Mouse (Mus musculus) T-helper 1 cell (primary cell): ENCODE measurements around the gene Rnf141.

Experiments used
- in situ Hi-C: fragments of 300-600 bp; cut with MboI, MseI; formaldehyde crosslinking; loops from one replicate; pipeline ENCODE4 v1.15.1; 2025; ENCODE audit warnings: high pct_unique_total_duplicates

Gene Rnf141

DNA sequence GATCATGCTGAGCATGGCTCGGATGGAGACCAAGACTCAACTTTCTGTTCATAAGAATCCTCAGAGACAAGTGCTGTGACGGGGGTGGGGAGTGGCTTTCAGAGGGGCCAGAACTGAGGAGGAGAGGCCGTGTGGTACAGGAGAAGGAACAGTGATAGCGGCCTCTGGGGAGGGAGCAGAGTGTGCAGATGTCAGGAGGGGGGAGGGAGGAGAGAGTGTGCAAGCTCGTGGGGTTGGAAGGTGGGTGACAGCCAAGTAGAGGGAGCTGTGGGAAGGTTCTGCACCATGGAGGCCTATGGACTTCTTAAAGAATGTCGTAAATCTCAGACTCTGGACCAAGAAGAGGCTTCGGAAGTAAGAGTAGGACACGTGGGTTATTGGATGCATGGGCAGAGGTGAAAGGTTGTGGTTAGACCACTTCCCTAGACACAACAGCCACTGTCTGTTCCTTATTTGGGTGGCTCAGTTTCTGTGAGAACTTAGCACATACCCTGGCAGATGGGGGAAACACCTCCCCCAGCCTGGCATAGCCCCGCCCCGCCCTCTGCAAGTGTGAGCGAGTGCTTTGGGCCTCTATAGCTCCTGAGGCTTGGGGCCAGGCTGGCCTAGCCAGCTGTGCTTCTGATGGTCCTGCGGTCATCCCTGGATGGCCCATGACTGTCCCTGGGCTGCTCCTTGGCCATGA lies 47.7 kb downstream of the Rnf141 start:
- in situ Hi-C loops, result no loop called here

- in situ Hi-C loops, result no loop called here
Measured at GRCm38 (mm10) chr7:110794722-110795121, 49.5 kb downstream of the Rnf141 start.

- in situ Hi-C loops, result no loop called here
Measured at GRCm38 (mm10) chr7:110792834-110793233, 51.4 kb downstream of the Rnf141 start.

- in situ Hi-C loops, result no loop called here
Measured at GRCm38 (mm10) chr7:110792201-110792600, 52.1 kb downstream of the Rnf141 start.

- in situ Hi-C loops, result no loop called here
Measured at GRCm38 (mm10) chr7:110790878-110791277, 53.4 kb downstream of the Rnf141 start.

DNA sequence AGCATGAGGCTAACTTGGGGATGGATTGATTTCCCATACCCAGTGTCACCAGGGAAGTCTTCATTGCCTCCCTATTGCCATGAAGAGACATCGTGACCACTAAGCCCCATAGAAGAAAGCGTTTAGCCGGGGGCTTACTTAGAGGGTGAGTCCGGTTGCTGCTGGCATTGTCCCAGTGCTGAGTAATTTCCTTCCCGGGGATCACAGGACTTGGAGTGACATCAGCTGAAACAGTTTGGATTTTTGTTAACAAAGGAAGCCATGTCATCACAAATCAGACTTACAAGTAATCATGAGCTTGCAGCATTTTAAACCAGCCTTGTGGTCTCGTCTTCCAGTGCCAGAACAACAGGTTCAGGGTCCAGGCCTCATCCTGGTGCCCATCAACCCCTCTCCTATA lies 56.9 kb downstream of the Rnf141 start:
- in situ Hi-C loops, result no loop called here

DNA sequence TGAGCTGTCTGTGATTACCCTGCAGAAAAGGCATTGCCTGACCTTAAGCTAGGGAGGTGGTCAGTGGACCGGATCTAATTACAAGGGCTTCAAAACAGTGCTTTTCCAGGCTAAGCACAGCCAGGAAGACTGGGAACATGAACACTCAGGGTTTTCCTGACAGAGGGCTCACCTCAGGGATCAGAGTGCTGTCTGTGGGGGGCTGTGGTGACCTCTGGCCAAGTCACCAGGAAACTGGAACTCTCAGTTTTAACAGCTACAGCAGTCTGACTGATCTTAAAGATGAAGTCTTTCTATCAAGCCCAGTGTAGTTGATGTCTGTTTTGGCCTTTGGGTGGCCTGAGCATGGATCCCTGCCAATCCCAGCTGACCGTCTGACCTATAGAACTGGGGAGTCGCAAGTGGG lies 58.5 kb downstream of the Rnf141 start:
- in situ Hi-C loops, result no loop called here

DNA sequence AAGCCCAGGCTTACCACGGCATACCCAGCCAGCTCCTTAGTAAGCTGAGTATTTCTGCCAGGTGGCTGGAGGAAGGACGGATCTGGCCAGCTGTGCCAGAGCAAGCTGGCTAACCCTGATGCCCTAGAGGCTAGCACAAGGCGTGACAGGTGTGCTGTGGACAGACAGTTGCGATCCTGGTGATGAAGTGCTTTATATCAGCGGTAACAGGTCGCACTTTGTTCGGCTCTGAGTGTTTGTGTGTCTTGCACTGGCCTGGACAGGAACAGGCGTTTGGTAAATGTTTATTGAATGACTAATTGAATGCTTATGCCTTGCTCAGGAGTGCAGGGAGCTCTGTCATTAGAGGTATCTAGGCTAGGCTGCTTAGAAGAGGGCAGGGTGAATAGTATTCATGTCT lies 59.3 kb downstream of the Rnf141 start:
- in situ Hi-C loops, result no loop called here

- in situ Hi-C loops, result no loop called here
Measured at GRCm38 (mm10) chr7:110782845-110783478, 61.3 kb downstream of the Rnf141 start.

- in situ Hi-C loops, result no loop called here
Measured at GRCm38 (mm10) chr7:110782135-110782534, 62.1 kb downstream of the Rnf141 start.

- in situ Hi-C loops, result no loop called here
Measured at GRCm38 (mm10) chr7:110781231-110781711, 63.0 kb downstream of the Rnf141 start.

DNA sequence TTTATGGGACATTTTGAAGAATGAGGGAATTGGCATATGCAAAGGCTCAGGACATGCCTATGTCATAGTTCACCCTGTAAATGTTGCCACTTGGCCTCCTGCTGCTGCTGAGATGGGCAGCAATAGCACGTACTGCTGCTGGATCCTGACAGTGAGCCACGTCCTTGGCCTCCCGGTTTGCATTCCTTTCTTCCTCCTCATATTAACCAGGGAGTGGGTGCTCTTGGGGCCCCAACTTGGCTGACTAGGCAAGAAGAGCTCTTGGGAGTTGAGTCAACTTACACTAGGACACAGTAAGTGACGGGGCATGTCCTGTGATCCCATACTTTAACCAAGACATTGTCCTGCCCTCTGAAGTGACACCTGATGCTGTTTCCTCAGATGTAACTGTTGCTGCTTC lies 63.7 kb downstream of the Rnf141 start:
- in situ Hi-C loops, result no loop called here

DNA sequence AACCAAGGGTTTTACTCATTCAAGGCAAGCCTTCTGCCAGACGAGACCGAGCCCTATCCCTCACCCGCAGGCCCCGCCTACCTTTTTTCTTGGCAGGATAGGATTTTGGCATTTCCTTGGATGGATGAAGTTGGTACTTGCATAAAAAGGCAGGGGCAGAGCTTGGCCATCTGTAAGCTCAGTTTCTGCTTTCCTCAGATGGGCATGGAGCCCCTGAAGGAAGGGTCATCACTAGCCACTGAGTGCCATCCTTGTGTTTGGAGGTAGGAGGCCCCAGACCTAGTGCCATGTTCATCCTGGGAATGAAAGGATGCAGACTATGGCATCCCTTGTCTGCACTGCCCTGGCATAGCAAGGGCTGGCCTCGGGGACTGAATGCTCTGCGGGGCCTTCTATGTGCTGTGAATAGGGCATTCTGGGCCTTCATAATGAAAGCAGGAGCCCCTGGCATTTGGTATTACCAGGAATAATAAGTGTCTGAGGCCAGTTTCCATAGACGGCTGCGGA lies 64.6 kb downstream of the Rnf141 start:
- in situ Hi-C loops, result no loop called here

- in situ Hi-C loops, result no loop called here
Measured at GRCm38 (mm10) chr7:110778933-110779332, 65.3 kb downstream of the Rnf141 start.

DNA sequence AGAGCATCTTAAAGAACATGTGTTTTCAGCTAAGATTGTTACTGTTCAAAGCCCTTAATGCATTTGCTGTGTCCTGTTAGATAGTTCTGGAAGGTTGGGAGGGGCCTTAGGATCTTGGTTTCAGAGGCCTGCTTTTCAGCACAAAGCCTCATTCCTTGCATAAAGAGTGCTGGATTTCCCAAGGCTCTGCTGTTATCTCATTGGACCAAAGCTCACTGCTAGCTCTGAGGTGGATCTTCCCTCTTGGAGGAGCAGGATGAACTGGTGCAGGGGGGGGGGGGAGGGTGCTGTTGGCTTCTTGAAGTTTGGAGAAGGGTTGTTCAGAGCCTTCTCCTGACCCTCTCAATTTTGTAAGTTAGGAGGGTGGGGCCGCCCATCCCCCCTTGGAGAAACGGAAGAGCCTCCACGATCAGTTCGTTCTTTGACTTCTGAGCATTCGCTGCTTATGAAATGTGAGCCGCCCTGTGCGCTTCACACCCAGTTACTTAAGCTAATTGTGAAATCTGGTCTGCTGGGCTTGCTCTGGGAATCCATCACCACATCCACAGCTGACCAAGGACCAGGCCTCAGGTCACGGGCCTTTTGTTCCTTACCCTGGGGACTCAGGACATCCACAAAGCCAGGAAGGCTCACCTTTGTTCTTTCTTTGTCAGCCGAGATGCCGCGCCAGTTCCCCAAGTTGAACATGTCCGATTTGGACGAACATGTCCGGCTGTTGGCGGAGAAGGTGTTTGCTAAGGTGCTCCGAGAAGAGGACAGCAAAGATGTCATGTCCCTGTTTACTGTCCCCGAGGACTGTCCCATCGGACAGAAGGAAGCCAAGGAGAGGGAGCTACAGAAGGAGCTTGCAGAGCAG lies 66.9 kb downstream of the Rnf141 start:
- in situ Hi-C loops, result no loop called here

- in situ Hi-C loops, result loop anchor here (25.0 kb wide), 1 partner anchor 1513 kb away; no protein-coding TSS in a partner anchor
Measured at GRCm38 (mm10) chr7:110774674-110775073, 69.6 kb downstream of the Rnf141 start.

- in situ Hi-C loops, result loop anchor here (25.0 kb wide), 1 partner anchor 1513 kb away; no protein-coding TSS in a partner anchor
Measured at GRCm38 (mm10) chr7:110774077-110774476, 70.2 kb downstream of the Rnf141 start.

DNA sequence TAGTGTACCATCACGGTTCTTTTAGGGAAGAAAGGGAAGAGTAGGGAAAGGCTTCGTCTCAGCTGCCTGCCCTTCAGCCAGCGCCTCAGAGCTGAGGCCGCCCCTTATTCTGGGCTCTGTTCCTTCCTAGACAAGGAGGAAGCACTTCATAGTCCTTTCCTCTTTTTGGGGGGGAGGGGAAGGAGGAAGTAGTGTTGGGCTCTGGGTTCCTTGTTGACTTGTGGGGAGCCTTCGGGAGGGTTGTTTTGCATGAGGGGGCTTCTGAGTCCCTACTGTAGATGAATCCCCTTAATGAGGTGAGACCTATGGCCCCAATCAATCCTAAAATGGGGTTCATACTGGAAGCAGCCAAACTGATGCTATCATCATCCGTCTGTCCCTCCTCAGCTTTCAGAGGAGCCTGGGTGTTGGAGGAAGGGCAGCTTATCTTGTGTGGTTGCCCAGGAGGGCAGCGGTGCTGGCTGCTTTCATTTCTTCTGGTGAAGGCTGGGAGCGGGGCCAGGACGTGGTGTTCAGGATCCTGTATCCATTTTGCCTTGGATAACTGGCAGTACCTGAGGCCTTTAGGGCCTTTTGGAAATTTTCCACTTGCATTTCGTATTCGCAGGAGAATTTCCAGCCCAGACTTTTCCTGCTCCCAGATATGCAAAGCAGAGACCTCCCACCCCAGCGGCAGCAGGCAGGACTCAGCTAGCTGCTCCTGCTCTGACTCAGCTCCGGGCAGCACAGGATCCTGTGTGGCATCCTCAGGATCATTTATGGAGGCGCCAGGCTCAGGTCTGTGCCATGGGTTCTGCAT lies 70.9 kb downstream of the Rnf141 start:
- in situ Hi-C loops, result loop anchor here (25.0 kb wide), 1 partner anchor 1514 kb away; no protein-coding TSS in a partner anchor

- in situ Hi-C loops, result loop anchor here (25.0 kb wide), 1 partner anchor 1515 kb away; no protein-coding TSS in a partner anchor
Measured at GRCm38 (mm10) chr7:110772343-110772742, 71.9 kb downstream of the Rnf141 start.

DNA sequence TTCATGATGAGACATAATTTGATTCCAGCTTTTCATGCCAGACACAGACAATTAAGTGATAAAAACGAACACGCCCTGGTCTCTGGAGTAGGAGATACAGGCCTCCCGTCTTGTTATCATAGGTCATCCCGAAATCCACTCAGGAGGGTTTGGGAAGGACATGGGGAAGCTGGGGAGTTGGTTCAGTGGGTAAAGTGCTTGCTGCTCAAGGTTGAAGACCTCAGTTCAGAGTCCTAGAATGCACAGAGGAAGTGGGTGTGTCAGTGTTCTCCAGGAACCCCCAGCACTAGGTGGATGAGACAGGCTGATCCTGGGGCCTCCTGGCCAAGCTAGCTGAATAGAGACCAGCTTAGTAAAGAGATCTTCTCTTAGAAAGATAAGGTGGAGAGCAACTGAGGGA lies 73.3 kb downstream of the Rnf141 start:
- in situ Hi-C loops, result loop anchor here (25.0 kb wide), 1 partner anchor 1516 kb away; no protein-coding TSS in a partner anchor

GRCm38 (mm10) chr7:110769094-110769493 lies 75.2 kb downstream of the Rnf141 start:
- in situ Hi-C loops, result loop anchor here (25.0 kb wide), 1 partner anchor 1518 kb away; no protein-coding TSS in a partner anchor
